Mouse (Mus musculus) cerebellum, postnatal 4 days (tissue): ENCODE results near the gene App.

ENCODE experiments used
- DNase-seq, 2 experiments: peaks; one replicate each; pipeline ENCODE4 v3.0.0; 2022; ENCODE audit warnings: low spot score in 2 of 2, mixed read lengths in 1 of 2

Gene App

DNA sequence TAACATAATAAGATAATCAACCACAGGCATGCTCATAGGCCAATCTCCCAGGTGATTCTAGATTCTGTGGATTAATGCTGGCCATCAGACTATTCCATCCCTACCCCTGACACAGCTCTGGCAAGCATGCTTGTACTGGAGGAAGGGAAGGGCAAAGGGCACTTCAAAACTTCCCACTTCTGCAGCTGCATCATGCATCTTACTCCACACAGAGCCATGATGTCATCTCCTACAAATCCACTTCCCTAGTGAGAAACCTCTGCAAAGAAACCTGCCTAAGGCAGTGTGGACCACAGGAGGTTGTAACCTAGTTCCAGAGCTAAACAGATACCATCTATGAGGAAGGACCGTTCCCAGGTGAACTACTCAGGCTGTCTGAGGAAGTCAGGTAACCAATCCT lies 89.4 kb downstream of the App start:
- no peak for DNase-seq

DNA sequence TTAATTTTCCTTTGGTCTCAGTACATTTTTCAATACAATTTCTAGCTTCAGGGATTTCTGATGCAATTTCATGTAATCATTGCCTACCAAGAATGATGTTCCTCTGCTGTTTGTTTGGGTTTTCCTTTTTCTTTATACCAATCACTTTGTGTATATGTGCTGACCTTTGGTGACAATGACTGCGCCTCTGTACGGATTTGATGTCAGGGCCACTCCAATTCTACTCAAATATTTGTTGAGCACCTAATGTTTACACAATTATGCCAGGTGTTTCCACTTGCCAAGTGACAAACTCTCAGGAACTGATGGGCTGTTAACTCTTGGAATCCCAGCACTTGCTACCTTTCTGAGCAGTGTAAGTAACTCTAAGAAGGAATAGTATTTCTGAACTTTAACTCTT lies 98.2 kb downstream of the App start:
- DNase-seq = no peak

DNA sequence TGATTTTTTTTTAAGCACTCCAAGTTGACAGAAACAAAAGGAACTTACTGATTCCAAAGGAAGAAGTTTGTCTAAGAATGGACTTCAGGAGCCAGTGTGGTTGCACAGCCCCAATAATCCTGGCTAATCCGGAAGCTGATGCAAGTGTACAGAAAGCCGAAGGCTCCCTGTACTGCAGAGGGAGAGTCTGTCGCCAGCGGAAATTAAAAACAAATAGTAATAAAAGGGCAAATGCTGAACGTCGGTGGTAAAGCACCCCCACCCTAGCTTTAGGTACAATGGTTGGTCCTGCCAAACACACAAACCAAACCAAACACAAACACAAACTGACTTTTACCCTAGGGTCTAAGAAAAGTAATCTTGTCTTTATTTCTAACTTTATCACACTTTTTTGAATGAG lies 98.7 kb downstream of the App start:
- no peak for DNase-seq

DNA sequence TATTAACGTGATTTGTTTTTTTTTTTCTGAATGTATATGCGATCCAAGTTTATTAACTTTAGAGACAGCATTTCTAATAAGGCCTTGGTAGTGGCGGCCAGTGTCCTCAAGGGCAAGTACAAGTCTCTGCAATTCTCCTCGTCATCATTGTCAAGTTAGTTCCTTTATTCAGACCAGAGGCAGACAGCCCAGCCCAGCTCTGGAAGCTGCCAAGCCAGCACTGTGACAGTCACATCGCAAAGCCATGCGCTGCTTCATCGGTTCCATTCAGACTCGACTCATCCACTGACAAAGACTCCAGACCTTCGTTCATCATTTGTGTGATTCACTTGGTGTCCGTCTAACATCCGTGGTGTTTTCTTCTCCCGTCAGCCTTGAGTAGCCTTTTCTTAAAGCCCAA lies 100.9 kb downstream of the App start:
- DNase-seq = no peak

DNA sequence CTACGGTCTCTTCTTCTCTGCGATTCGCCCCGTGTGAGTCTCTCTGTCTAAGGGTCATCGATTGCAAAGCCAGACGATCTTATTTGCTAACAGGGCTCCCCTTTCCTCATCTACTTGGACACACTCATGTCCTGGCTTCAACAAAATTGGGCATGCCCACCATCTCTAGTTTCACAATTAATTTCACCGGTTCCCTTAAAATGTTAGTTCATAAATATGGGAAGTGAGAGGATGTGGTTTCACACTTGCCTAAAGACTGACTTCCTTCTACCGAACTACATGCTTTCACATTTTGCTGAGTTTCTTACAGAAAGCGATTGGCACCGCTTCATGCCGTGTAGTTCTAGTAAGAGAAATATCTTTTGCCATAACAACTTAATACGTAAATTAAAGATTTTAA lies 101.8 kb downstream of the App start:
- DNase-seq = no peak

DNA sequence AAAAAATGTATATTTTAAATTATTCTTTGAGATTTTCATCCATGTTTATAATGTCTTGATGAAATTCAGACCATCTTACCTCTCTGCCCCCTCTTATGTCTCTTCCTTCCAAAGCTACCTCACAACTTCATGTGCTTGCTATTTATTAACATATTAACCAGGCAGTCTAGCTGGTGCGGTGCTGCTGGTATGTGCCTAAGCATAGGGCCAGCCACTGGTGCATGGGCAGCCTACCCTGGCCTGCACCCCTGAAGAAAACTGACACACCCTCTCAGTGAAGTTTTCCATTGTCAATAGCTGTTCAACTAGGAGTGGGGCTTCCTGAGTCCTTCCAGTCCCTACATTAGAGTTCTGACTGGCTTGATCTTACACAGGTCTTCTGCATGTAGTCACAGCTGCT lies 102.3 kb downstream of the App start:
- DNase-seq = no peak

DNA sequence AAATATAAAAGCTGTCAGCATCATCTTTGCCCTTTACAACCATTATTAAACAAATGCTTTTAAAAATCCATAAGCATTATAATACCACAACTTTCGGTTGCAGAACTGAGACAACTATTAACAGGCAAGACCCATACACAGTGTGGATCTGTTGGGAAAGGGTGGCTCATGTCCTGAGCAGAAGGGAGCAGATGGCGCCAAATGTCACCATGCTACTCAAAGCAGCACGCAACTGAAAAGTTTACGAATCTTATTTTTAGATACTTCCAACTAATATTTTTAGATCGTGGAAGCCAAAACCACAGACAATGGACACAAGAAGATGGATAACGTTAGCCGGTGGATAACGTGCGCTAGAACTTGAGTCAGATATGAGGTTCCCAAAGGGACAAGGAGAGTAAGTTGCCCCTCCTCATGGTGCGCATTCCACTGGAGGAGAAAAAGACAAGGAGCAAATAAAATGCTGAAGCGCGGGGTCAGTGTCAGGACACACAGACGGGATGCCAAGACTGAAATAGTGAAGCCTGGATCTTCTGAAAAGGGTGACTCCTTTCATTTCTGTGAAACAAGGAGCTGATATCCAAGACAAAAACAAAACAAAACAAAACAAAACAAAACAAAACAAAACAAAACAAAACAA lies 106.2 kb downstream of the App start:
- DNase-seq = no peak

DNA sequence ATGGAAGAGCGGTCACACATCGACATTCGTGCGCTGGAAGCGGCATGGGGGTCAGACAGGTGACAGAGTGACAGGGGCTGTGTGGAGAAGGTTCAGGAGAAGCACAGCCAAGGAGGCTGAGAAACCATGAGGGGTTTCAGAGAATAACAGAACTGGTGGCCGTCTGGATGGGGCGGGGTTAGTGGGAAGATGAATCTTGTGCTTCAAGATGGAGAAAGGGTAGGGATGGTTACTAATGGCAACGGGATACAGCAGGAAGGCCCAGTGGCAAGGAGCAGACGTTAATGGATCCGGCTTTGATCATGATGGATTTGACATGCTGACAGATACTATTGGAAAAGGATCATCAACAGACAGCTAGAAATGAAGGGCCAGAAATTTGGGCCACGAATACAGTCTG lies 107.3 kb downstream of the App start:
- no peak for DNase-seq

DNA sequence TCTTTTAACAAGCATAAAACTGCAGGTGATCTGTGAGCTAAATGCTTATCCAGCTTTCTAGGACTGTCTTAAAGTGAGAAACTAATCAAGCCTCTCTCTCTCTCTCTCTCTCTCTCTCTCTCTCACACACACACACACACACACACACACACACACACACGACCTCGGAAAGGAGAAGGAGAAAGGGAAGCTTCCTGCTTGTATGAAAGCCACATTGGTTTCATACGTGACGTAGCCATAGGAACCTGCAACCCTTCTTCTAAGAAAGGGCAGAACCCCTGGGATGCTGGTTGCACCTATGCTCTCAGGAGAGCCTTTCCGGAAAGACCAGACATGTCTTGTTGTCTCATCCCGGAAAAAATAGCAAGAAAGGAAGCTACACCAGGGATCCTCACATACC lies 108.8 kb downstream of the App start:
- no peak for DNase-seq

DNA sequence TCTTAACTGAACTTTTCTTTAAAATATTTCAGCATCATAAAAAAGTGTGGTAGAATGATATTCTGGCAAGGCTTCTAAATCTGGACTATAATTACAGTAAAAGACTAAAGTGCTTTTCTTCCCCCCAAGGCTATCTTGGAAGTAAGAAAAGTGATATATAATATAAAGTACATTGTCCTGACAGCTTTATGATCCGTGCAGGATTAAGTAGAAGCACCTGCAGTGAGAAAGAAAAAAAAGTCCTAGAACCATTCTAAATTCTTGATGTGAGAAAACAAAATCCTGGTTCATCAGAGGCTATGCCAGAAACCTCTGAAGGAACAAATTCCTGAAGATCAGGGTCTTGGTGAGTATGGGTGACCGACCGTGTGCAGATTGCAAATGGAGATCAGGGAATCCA lies 110.8 kb downstream of the App start:
- no peak for DNase-seq

DNA sequence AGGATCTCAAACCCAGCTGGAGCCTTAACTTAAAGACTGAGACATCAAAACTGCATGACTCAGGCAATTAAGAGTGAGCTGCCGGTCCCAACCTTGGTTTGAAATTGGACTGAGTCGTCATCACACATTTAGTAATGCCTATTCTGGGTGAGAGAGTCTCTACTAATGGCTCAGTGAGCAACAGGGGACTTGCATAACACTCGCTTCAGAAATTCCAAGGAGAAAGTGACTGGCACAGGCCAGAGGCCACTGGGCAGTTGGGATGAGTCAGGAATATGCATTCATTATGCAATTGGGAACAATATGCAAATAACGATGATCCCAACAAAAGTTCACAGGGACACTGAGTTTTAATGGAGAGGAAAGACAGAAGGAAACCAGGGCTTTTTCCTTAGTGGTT lies 111.8 kb downstream of the App start:
- no peak for DNase-seq

DNA sequence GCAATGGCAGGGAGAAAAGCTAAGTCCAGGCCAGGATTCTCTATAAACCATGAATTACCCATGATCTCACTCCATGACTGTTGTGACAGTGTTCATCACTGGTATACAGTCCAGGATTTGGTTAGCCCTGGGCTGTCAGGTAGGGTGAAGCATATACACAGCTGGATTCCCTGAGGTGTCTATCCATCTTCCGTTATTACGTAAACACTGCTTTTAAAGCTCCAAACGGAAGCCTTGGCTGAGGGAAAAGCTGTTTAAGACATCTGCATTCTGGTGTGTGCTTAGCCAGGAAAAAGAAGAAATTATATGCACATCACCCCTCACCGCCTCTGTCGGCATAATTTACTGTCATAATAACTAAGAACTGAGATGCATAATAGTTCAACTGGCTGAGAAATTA lies 115.4 kb downstream of the App start:
- no peak for DNase-seq

DNA sequence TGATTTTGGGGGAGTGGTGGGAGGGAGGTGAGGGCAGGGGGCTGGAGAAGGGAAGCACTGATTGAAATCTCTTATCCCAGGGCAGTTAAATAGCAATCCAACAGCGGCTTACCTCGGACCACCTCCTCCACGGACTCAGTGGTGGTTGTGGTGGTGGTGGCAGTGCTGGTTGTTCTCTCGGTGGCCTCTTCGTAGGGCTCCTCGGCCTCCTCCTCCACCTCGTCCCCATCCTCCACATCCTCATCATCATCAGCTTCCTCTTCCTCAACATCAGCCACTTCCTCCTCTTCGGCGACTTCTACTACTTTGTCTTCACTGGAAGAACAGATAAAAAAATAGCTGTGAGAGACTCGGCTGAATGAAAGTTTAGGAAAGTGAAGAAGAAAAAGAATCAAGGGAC lies 117.4 kb downstream of the App start:
- DNase-seq = no peak

DNA sequence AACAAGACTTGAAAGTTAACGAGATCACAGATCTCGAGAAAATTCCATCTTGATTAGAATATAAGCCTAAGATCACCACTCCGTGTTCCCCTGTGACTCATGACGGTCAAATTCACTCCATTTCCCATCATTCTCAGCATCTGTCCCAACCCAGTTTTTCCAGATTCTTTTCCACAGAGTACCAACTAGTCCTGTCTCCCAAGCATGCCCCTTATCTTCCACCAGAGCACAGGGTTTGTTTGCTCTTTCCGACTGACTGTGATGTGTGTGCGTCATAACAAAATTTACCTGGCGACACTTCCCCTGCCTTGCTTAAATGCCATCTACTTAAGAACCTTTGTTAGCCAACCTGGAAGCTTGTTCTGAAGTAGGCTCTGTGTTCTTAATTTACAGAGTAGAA lies 119.6 kb downstream of the App start:
- DNase-seq = no peak

DNA sequence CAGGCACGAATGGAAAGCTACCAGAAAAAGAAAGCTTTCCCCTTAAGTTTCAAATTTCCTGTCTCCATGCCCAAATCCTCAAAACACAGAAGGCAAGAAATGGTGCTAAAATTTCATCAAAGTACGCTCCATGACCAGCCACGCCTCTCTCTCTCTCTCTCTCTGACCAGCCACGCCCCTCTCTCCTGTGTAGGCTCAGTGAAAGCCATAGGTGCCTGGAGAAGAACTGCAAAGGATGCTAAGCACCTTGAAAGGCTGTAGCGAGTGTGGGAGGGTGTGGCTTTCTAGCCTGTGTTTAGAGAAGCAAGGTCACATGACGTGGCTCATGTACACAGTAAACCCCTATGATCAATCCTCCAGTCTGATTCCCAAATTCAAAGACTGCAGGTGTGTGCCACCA lies 126.3 kb downstream of the App start:
- no peak for DNase-seq

DNA sequence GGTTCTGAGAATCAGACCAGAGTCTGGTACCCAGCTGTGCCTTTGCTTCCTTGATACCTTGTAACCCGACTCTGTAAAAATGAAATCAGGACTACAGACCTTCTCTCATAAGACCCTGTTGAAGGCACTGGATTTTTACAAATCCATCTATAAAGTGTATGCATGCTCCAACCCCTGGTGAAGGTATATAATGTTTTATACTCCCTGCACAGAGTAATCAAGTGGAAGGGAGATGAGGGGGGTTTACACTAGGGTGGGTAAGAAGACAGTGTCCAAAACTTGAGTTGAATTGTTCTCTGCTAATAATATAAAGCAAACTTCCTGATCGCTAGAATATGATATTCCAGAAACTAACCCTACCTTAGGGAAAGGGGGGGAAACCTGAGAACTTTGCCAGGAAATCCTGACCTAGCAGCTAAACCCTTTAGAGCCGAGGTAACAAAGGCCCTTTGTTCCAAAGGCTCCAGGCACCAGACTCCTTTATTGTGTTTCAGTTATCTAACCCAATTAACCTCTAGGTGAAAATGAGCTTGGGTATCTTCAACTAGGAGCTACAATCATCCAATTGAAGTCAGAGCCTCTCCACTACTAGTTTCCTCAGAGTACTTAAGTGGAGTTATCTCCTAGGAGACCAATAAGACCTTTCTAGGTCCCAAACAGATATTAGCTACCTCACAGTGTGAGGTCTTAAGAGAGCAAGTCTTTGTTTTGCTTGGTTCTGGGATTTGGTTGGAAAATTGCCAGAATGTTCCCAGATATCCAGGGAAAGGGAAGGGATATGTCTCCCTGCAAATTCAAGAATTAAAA lies 132.2 kb downstream of the App start:
- DNase-seq = no peak

DNA sequence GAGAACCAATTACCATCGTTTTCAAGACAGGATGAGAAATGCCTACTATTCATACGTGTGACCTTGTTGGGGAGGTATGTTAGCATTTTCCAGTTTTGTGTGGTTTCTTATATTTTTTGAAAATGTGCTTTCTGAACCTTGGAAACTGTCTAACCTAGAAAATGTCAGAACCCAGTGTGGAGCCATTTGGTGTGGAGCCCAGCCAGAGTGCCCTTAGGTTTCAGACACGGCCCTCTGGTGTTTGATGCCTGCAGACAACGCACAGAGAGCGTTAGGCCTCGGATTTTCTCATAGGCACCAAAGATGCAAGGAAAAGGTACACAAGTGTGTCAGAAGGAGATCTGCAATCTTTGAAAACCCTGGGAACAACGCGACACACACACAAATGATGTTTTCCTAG lies 134.8 kb downstream of the App start:
- no peak for DNase-seq

DNA sequence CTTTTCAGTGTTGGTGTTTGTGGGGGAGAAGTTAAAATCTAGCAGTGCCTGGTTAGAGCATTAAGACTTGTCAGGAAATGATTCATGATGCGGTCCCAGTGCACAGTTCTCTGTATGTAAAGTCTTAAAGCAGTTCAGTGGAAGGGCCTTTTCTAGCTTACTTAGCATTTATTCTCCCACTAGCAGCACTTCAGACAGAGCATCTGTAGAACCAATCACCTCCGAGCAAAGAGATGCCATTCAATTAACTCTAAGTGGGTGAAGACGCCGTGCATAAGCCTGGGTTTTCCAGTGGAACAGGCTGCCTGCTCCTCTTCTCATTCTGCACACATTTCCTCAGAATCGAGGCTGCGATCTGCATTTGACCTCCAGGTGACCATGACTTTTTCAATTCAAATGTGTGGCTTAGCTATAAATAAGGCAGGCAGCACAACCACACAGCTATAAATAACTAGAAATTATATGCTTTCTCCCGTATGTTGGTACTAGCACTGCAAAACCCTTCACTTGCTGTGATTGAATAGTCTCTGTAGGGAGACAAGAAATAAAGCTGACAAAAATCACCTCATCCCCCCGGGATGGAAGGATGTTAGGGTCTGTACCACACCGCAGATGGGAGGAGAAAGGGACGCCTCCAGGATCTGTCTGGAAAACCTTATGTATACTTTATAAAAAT lies 135.5 kb downstream of the App start:
- DNase-seq = no peak

DNA sequence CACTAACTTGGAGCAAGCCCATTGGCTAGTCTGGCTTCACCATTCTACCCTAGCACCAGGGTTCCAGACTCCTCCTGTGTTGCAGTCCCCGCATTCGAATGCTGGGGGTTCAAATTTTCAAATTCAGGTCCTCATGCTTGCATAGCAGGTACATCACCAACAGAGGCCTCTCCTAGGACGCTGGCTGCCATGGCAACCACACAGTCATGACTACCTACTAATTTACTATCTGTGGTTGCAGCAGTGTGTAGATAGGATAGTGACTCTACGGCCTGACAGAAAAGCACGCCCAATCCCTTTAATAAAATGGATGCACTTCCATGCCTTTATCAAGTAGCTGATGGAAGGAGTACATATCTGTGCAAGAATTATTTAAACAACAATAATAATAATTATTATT lies 137.8 kb downstream of the App start:
- DNase-seq = no peak

DNA sequence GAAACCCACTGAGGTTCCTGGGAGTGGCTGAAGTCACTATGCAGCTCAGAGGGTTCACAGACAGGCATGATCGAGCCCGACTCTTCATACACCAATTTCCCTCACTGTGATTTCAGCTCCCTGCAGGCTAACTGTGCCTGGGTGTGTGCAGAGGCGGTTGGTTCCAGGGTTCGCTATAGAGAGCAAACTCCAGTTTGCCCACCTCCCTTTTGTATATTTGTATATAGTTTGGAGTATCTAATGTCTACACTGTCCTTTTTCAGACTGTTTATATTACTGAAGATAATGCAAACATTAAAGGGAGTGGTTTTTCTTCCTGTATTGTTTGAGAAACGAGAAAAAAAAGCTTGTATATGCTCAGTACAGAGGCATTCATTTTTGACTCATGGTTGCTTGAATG lies 139.8 kb downstream of the App start:
- no peak for DNase-seq

DNA sequence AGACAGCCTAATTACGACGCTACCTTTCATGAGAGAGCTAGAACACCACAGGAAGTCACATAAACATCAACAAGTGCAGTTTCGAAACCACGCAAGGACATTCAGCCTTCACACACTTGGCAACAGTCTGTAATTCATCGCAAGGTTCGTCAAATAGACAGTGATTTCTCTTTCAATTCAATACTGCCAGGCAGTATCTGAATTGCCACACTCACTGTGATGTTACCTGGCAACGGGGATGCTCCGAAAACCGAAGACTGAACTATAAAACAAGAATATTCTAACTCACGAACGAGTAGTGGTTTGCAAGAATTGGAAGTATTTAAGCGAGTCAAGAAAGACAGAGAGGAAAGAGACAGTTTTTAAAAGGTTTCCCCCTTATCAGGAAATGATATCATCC lies 142.8 kb downstream of the App start:
- DNase-seq = no peak

DNA sequence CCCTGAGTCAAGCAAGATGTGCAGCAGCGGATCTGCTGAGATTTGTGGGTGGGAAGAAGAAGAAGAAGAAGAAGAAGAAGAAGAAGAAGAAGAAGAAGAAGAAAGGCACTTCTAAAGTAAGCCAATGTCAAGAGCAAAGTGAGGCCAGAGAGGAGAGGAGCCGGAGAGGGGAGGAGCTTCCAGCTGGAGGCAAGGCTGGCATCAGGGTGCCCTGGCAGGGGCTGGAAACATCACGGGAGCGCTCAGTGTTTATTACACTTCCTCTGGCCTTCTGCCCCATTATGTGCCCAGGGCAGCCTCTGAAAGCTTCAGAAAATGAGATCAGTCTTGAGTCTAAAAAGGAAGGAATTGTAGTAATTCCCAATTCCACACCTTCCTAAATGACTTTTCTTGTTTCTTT lies 145.2 kb downstream of the App start:
- DNase-seq = no peak

DNA sequence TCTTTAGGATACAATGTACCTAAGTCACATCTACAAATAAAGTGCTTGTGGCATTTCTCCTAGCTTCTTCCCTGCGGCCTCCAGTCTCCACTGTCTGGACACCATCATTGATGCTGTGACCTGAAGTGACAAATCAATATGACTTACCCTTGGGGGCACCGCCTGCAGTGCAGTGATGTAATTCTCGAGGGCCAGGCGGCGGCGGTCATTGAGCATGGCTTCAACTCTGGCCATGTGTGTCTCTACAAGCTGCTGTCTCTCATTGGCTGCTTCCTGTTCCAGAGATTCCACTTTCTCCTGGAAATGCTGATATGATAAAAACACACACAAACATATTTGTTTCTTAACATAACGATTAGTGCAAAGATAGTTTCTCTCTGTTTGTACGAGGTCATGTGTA lies 148.9 kb downstream of the App start:
- DNase-seq = no peak
